Mouse (Mus musculus): ENCODE data around the gene Slc22a13. TPM values are rescaled to one million over a fixed set of nuclear protein-coding genes. Genes with fewer than 3 reads are reported as not detected.

The Slc22a13 gene
- total RNA-seq, 2 experiments from 2014 or later, result not detected

DNA sequence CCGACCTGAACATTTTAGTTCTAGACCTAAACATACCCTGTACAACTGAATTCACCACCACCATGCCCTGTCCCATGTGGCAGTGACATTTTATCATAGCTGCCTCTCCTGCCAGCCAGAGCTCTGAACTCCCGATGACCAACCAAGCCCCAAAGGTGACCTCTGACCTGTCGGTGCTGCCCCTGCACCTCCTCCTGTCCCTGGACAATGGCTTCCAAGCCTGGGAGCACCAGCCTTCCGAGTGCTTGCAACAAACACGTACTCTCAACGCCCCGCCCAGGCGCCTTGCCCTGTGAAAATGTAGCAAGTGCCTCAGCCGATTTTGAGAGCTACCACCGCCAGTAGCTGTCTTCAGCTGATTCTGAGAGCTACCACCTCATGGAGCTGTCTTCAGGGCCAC lies 63.8 kb downstream of the Slc22a13 start:
- ATAC-seq (replicated peaks; ENCODE audit: low FRiP score, poor library complexity, severe bottlenecking), result no peak

DNA sequence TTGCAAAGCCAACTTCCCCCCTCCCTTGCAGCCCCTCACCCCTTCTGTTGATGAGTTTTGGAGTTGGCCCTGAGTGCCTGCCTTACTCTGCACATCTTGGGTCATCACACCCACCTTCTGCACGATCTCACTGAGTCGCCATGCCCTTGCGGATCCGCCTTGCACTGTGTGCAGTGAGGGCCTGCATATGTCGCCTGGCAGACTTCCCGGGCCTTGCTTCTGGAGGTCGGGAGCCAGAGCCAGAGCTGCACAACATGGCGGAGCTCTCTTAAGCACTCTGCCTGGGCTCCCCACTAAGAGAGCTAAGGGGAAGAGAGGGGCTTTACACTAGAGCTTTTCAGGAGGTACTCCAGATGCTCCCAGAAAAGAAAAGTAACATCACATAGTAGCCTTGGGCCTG lies 64.2 kb downstream of the Slc22a13 start:
- no peak for ATAC-seq (replicated peaks; ENCODE audit: low FRiP score, poor library complexity, severe bottlenecking)

DNA sequence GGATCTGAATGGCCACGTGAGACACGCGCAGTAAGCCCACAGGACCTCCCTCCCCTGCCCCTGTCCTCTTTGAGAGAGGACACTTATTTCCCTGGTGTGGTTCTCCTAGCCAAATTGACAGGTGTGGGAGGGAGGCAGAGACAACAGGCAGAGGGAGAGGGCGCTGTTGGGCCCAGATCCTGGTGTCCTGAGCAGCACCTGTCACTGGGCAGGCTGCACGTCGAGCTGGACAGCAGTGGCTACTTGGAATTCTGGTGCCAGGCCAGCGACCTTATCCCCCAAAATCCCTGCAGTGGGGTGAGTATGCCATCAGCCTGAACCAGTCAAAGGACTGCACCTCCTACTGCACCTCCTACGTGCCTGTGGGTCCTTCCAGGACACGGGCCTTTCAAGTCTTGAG lies 65.5 kb downstream of the Slc22a13 start:
- ATAC-seq (replicated peaks; ENCODE audit: low FRiP score, poor library complexity, severe bottlenecking), result no peak

Other genes with a start within 250 kb of the Slc22a13 start
- gene Vill, start 156.3 kb downstream of the Slc22a13 start, total RNA-seq (2015; ENCODE audit: low replicate concordance), result 1.8 TPM in 1 of 2 replicates, not detected in the other
- gene Vill, start 156.3 kb downstream of the Slc22a13 start, total RNA-seq (2017; ENCODE audit: low replicate concordance), result 1.9 TPM in 1 of 2 replicates, not detected in the other
- gene Plcd1, start 115.6 kb downstream of the Slc22a13 start, total RNA-seq (2015; ENCODE audit: low replicate concordance), result not detected in 2 replicates
- gene Plcd1, start 115.6 kb downstream of the Slc22a13 start, total RNA-seq (2017; ENCODE audit: low replicate concordance), result not detected in 2 replicates
- 0.36 TPM in 1 of 2 replicates, not detected in the other for gene Dlec1, start 106.6 kb downstream of the Slc22a13 start, total RNA-seq (2015; ENCODE audit: low replicate concordance)
- not detected in 2 replicates for gene Dlec1, start 106.6 kb downstream of the Slc22a13 start, total RNA-seq (2017; ENCODE audit: low replicate concordance)
- gene Acaa1b, start 52.0 kb downstream of the Slc22a13 start, total RNA-seq (2015; ENCODE audit: low replicate concordance), result not detected in 2 replicates
- not detected in 2 replicates for gene Acaa1b, start 52.0 kb downstream of the Slc22a13 start, total RNA-seq (2017; ENCODE audit: low replicate concordance)
- gene Gm47289, start 49.9 kb downstream of the Slc22a13 start, total RNA-seq (2015; ENCODE audit: low replicate concordance), result not detected in 2 replicates
- not detected in 2 replicates for gene Gm47289, start 49.9 kb downstream of the Slc22a13 start, total RNA-seq (2017; ENCODE audit: low replicate concordance)
- gene Oxsr1, start 113.3 kb upstream of the Slc22a13 start, total RNA-seq (2015; ENCODE audit: low replicate concordance), result 20.9 and 48.6 TPM in 2 replicates
- gene Oxsr1, start 113.3 kb upstream of the Slc22a13 start, total RNA-seq (2017; ENCODE audit: low replicate concordance), result 35.0 and 37.1 TPM in 2 replicates
- 5.9 and 10.8 TPM in 2 replicates for gene Acaa1a, start 130.6 kb upstream of the Slc22a13 start, total RNA-seq (2015; ENCODE audit: low replicate concordance)
- gene Acaa1a, start 130.6 kb upstream of the Slc22a13 start, total RNA-seq (2017; ENCODE audit: low replicate concordance), result 5.2 and 5.4 TPM in 2 replicates
- gene Myd88, start 132.3 kb upstream of the Slc22a13 start, total RNA-seq (2015; ENCODE audit: low replicate concordance), result 22.6 and 25.9 TPM in 2 replicates
- gene Myd88, start 132.3 kb upstream of the Slc22a13 start, total RNA-seq (2017; ENCODE audit: low replicate concordance), result 5.9 and 14.0 TPM in 2 replicates
- gene Xylb, start 148.3 kb upstream of the Slc22a13 start, total RNA-seq (2015; ENCODE audit: low replicate concordance), result not detected in 2 replicates
- not detected in 2 replicates for gene Xylb, start 148.3 kb upstream of the Slc22a13 start, total RNA-seq (2017; ENCODE audit: low replicate concordance)
- gene Slc22a14, start 156.5 kb upstream of the Slc22a13 start, total RNA-seq (2015; ENCODE audit: low replicate concordance), result not detected in 2 replicates
- gene Slc22a14, start 156.5 kb upstream of the Slc22a13 start, total RNA-seq (2017; ENCODE audit: low replicate concordance), result not detected in 2 replicates
- not detected in 2 replicates for gene Acvr2b, start 193.0 kb upstream of the Slc22a13 start, total RNA-seq (2015; ENCODE audit: low replicate concordance)
- gene Acvr2b, start 193.0 kb upstream of the Slc22a13 start, total RNA-seq (2017; ENCODE audit: low replicate concordance), result 0.26 TPM in 1 of 2 replicates, not detected in the other
- gene Exog, start 235.8 kb upstream of the Slc22a13 start, total RNA-seq (2015; ENCODE audit: low replicate concordance), result 1.7 and 5.8 TPM in 2 replicates
- gene Exog, start 235.8 kb upstream of the Slc22a13 start, total RNA-seq (2017; ENCODE audit: low replicate concordance), result 3.1 and 4.5 TPM in 2 replicates